Mouse (Mus musculus): Measurements from ENCODE around the gene Vmn1r142. TPM values are rescaled to one million over a fixed set of nuclear protein-coding genes. Genes with fewer than 3 reads are reported as not detected.
"Not testable (repeated sequence)": the region's sequence is repeated elsewhere in the genome, so short reads cannot be mapped to it uniquely, and the experiment has no call there.

Gene Vmn1r142
- total RNA-seq (2022): not detected

- not testable (repeated sequence) for DNase-seq (ENCODE audit: low spot score in 2 of 2)
These were observed at the start of gene Vmn1r142 for GRCm38 (mm10) chr7:22163935-22164334. Gene Vmn1r142, minus strand, starts transcription at chr7:22164035.

GRCm38 (mm10) chr7:22201164-22201563 lies 37.3 kb upstream of the Vmn1r142 start, which contains the start of gene Gm8653:
Gene Gm8653, minus strand, starts transcription at chr7:22201264.
- not testable (repeated sequence) for DNase-seq (ENCODE audit: low spot score in 2 of 2)

GRCm38 (mm10) chr7:22189077-22189476 lies 25.2 kb upstream of the Vmn1r142 start, which contains the start of gene Vmn1r143:
Gene Vmn1r143, plus strand, starts transcription at chr7:22189377.
- DNase-seq (ENCODE audit: low spot score in 2 of 2): not testable (repeated sequence)

- DNase-seq (ENCODE audit: low spot score in 2 of 2): not testable (repeated sequence)
These were observed 29.2 kb downstream of the Vmn1r142 start, which contains the start of gene Gm10666 for GRCm38 (mm10) chr7:22134641-22135040. Gene Gm10666, minus strand, starts transcription at chr7:22134741.

GRCm38 (mm10) chr7:22118145-22118544 lies 45.7 kb downstream of the Vmn1r142 start, which contains the start of gene Gm16451:
Gene Gm16451, minus strand, starts transcription at chr7:22118245.
- DNase-seq (ENCODE audit: low spot score in 2 of 2): not testable (repeated sequence)

Other genes with a start within 250 kb of the Vmn1r142 start
- gene Gm5891, start 242.7 kb downstream of the Vmn1r142 start, total RNA-seq (2022): not detected
- gene Vmn1r137, start 169.4 kb downstream of the Vmn1r142 start, total RNA-seq (2022): not detected
- gene Vmn1r138, start 135.1 kb downstream of the Vmn1r142 start, total RNA-seq (2022): not detected
- not detected for gene Gm6176, start 107.7 kb downstream of the Vmn1r142 start, total RNA-seq (2022)
- gene Vmn1r139, start 95.0 kb downstream of the Vmn1r142 start, total RNA-seq (2022): not detected
- gene Gm16451, start 45.8 kb downstream of the Vmn1r142 start, total RNA-seq (2022): not detected
- not detected for gene Gm10666, start 29.3 kb downstream of the Vmn1r142 start, total RNA-seq (2022)
- gene Vmn1r143, start 25.3 kb upstream of the Vmn1r142 start, total RNA-seq (2022): not detected
- not detected for gene Gm8653, start 37.2 kb upstream of the Vmn1r142 start, total RNA-seq (2022)
- gene Gm8453, start 65.4 kb upstream of the Vmn1r142 start, total RNA-seq (2022): not detected
- gene Gm4187, start 165.7 kb upstream of the Vmn1r142 start, total RNA-seq (2022): not detected
- gene Gm8660, start 207.0 kb upstream of the Vmn1r142 start, total RNA-seq (2022): not detected
- not detected for gene Vmn1r148, start 249.5 kb upstream of the Vmn1r142 start, total RNA-seq (2022)